Mouse (Mus musculus) spleen, adult 2 months (tissue): ENCODE data around the gene Gng8. TPM values are rescaled to one million over a fixed set of nuclear protein-coding genes. Genes with fewer than 3 reads are reported as not detected.
A peak's percentile ranks its signal among the peaks of the same experiment; 100 is the strongest.

Experiments used
- DNase-seq, 2 experiments: peaks; one replicate each; pipeline versions ENCODE4 v3.0.0 to v3.0.0-alpha.2; 2012 to 2021; ENCODE audit warnings: low spot score in 2 of 2, low read depth in 1 of 2
- H3K27ac ChIP-seq: fragments of 200-500 bp; 2 replicates; pipeline ENCODE4 v1.5.1; 2012; ENCODE audit warnings: low read length, inconsistent platforms; ENCODE audit not compliant: insufficient read depth
- H3K27me3 ChIP-seq: fragments of 200-500 bp; 2 replicates; pipeline ENCODE4 v1.6.1; 2012; ENCODE audit warnings: mild to moderate bottlenecking, moderate library complexity, low read length, inconsistent platforms; ENCODE audit not compliant: control insufficient read depth, insufficient read depth
- H3K36me3 ChIP-seq: fragments of 200-500 bp; 2 replicates; pipeline ENCODE4 v1.6.1; 2012; ENCODE audit warnings: mild to moderate bottlenecking, low read length, inconsistent platforms; ENCODE audit not compliant: control insufficient read depth, insufficient read depth
- H3K4me1 ChIP-seq: fragments of 200-500 bp; 2 replicates; pipeline ENCODE4 v1.6.1; 2011; ENCODE audit warnings: inconsistent platforms; ENCODE audit not compliant: control insufficient read depth, insufficient read depth, insufficient read length
- H3K4me3 ChIP-seq: fragments of 200-500 bp; 2 replicates; pipeline ENCODE4 v1.5.1; 2011; ENCODE audit warnings: mild to moderate bottlenecking, inconsistent platforms; ENCODE audit not compliant: insufficient read depth, insufficient read length; ENCODE audit errors: extremely low read depth
- CTCF ChIP-seq: fragments of 200-500 bp; IDR thresholded peaks from 2 replicates; pipeline ENCODE4 v1.5.1; 2011; ENCODE audit warnings: mild to moderate bottlenecking, inconsistent platforms; ENCODE audit not compliant: insufficient read depth, insufficient read length, insufficient replicate concordance; ENCODE audit errors: extremely low read depth
- POLR2A ChIP-seq: fragments of 200-500 bp; IDR thresholded peaks from 2 replicates; pipeline ENCODE4 v1.6.1; 2011; ENCODE audit warnings: low read depth, low read length, inconsistent platforms
- WGBS: fragments of 180-500 bp; shearing (Covaris S2); methylation state at CpG from one replicate; pipeline ENCODE4 v1.1.7; 2018; 5-methylcytosine and 5-hydroxymethylcytosine counted together
- polyA plus RNA-seq: library from polyadenylated mRNA; depleted of rRNA; stranded (reverse); fragments of >200 nt; gene quantifications from 2 replicates; pipeline ENCODE4 v1.2.3, GENCODE M21; 2012

The Gng8 gene
- polyA plus RNA-seq, 1 experiment = 8.6 TPM

- H3K4me3 ChIP-seq = no peak overlapping the region
- no peaks in the 10 kb centered on the region; the same call in 1 of the 2 replicates for H3K4me1 ChIP-seq
- no peak overlapping the region for H3K27ac ChIP-seq
- no peak for DNase-seq
- WGBS = 90% methylated on average over 6 of the region's 6 CpGs
- no peaks in the 10 kb centered on the region for H3K27me3 ChIP-seq
- TF ChIP-seq POLR2A (no peak), CTCF (no peak)
- H3K36me3 ChIP-seq = peaks cover 20% of the 10 kb centered on the region
These were observed 20.8 kb downstream of the Gng8 start for GRCm38 (mm10) chr7:16912360-16912759.

- H3K36me3 ChIP-seq = peaks cover 33% of the 10 kb centered on the region
- WGBS = 42% methylated on average over 10 of the region's 10 CpGs
- DNase-seq = peak; percentile 40 to 68
- H3K4me1 ChIP-seq = no peaks in the 10 kb centered on the region
- TF ChIP-seq CTCF (peak; percentile 92), POLR2A (no peak)
- H3K27me3 ChIP-seq = no peaks in the 10 kb centered on the region
- no peak overlapping the region for H3K27ac ChIP-seq
- H3K4me3 ChIP-seq = no peak overlapping the region
These were observed 22.3 kb downstream of the Gng8 start for GRCm38 (mm10) chr7:16913806-16914452.

GRCm38 (mm10) chr7:16914453-16915343 is 23.1 kb downstream of the Gng8 start:
- TF ChIP-seq CTCF = no peak

GRCm38 (mm10) chr7:16915461-16916340 is 24.1 kb downstream of the Gng8 start:
- Histone ChIP-seq H3K4me3 (no peak overlapping the region), H3K27ac (no peak overlapping the region), H3K4me1 (no peaks in the 10 kb centered on the region), H3K27me3 (no peaks in the 10 kb centered on the region), H3K36me3 (peaks cover 36% of the 10 kb centered on the region)
- no peak for DNase-seq
- 96% methylated on average over 32 of the region's 32 CpGs for WGBS
- TF ChIP-seq CTCF (no peak), POLR2A (no peak)

More at GRCm38 (mm10) chr7:16914453-16915343, 23.1 kb downstream of the Gng8 start:
- no peak for DNase-seq
- Histone ChIP-seq H3K27me3 (no peaks in the 10 kb centered on the region), H3K4me3 (no peak overlapping the region), H3K27ac (no peak overlapping the region), H3K4me1 (no peaks in the 10 kb centered on the region), H3K36me3 (peaks cover 36% of the 10 kb centered on the region)
- WGBS = 91% methylated on average over 18 of the region's 18 CpGs

- no peaks in the 10 kb centered on the region for H3K4me1 ChIP-seq
- H3K27ac ChIP-seq = no peak overlapping the region
- TF ChIP-seq POLR2A = no peak
- no peak for TF ChIP-seq CTCF
- H3K36me3 ChIP-seq = peaks cover 36% of the 10 kb centered on the region
- DNase-seq = no peak
- no peak overlapping the region for H3K4me3 ChIP-seq
- no peaks in the 10 kb centered on the region for H3K27me3 ChIP-seq
- 86% methylated on average over 30 of the region's 30 CpGs for WGBS
These were observed 25.0 kb downstream of the Gng8 start for GRCm38 (mm10) chr7:16916342-16917265.
